Mouse (Mus musculus) MEL (cell line): ENCODE results near the gene Nrbf2.
A peak's percentile ranks its signal among the peaks of the same experiment; 100 is the strongest.

Source experiments
- BHLHE40 ChIP-seq: IDR thresholded peaks from 2 replicates; pipeline ENCODE4 v1.6.1; 2012; ENCODE audit warnings: low read depth, mild to moderate bottlenecking, inconsistent platforms, low read length, improper control_type of control experiment, borderline replicate concordance
- CHD2 ChIP-seq: IDR thresholded peaks from 2 replicates; pipeline ENCODE4 v1.6.1; 2011; ENCODE audit warnings: low read length, improper control_type of control experiment
- CTCF ChIP-seq, 3 experiments: IDR thresholded peaks in 2 of 3; conservative IDR thresholded peaks in 1 of 3; 2 replicates each; pipeline ENCODE4 v1.5.1; 2011 to 2012; ENCODE audit warnings: low read length in 3 of 3, low read depth in 2 of 3, mild to moderate bottlenecking in 2 of 3, improper control_type of control experiment in 1 of 3, inconsistent platforms in 1 of 3, mixed read lengths in 1 of 3, moderate library complexity in 1 of 3; ENCODE audit not compliant: control insufficient read depth in 1 of 3, insufficient read depth in 1 of 3, poor library complexity in 1 of 3, severe bottlenecking in 1 of 3
- EP300 ChIP-seq, 2 experiments: IDR thresholded peaks; 2 replicates each; pipeline ENCODE4 v1.6.1; 2011; ENCODE audit warnings: improper control_type of control experiment in 2 of 2, low read length in 2 of 2, low read depth in 1 of 2, mild to moderate bottlenecking in 1 of 2
- GABPA ChIP-seq: IDR thresholded peaks from 2 replicates; pipeline ENCODE4 v1.6.1; 2012; ENCODE audit warnings: low read depth, mild to moderate bottlenecking, inconsistent platforms, low read length, improper control_type of control experiment, moderate library complexity
- HCFC1 ChIP-seq: IDR thresholded peaks from 2 replicates; pipeline ENCODE4 v1.6.1; 2012; ENCODE audit warnings: low read depth, mild to moderate bottlenecking, inconsistent platforms, low read length, improper control_type of control experiment, moderate library complexity
- MAX ChIP-seq: IDR thresholded peaks from 2 replicates; pipeline ENCODE4 v1.6.1; 2011; ENCODE audit warnings: low read length, improper control_type of control experiment
- MXI1 ChIP-seq: IDR thresholded peaks from 2 replicates; pipeline ENCODE4 v1.6.1; 2011; ENCODE audit warnings: mild to moderate bottlenecking, low read depth, low read length, improper control_type of control experiment
- POLR2A ChIP-seq, 2 experiments: IDR thresholded peaks; 2 replicates each; pipeline ENCODE4 v1.6.1; 2011 to 2012; ENCODE audit warnings: low read length in 2 of 2, mild to moderate bottlenecking in 2 of 2, control low read depth in 1 of 2, improper control_type of control experiment in 1 of 2, low read depth in 1 of 2, moderate library complexity in 1 of 2; ENCODE audit not compliant: control insufficient read depth in 1 of 2, insufficient read depth in 1 of 2, poor library complexity in 1 of 2
- POLR2AphosphoS2 ChIP-seq: IDR thresholded peaks from 2 replicates; pipeline ENCODE4 v1.6.1; 2011; ENCODE audit warnings: low read length, improper control_type of control experiment
- RCOR1 ChIP-seq: IDR thresholded peaks from 2 replicates; pipeline ENCODE4 v1.6.1; 2012; ENCODE audit warnings: low read depth, mild to moderate bottlenecking, inconsistent platforms, low read length, improper control_type of control experiment
- TAL1 ChIP-seq: IDR thresholded peaks from 2 replicates; pipeline ENCODE4 v1.6.1; 2012; ENCODE audit warnings: mild to moderate bottlenecking, inconsistent platforms, low read length, moderate library complexity, mixed read lengths
- UBTF ChIP-seq: IDR thresholded peaks from 2 replicates; pipeline ENCODE4 v1.6.1; 2012; ENCODE audit warnings: low read depth, mild to moderate bottlenecking, inconsistent platforms, low read length, improper control_type of control experiment, moderate library complexity, borderline replicate concordance; ENCODE audit not compliant: insufficient read depth

DNA sequence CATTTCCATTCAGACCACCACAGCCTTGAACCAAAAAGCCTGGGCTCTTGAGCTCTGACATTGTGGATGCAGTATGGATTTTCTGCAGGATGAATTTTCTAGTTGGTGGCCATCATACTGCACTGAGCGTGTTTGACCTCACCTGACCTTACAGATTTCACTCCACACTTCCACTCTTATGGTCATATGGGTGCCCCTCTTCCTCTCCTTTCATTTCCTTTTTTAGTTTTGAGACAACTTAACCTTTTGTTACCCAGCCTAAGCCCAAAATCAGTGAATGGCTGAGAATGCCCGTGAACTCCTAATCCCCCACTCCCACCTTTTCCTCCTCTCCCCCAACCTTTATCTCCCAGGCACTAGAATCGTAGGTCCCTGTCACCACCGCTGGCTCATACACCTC lies 5.5 kb upstream of the Nrbf2 start:
- TF ChIP-seq UBTF (no peak), TAL1 (no peak), CTCF (IDR thresholded peaks at IDR 0.05 in 2 of 3, conservative IDR thresholded peaks at IDR 0.05 in 1 of 3; ENCODE audit: control insufficient read depth in 1 of 3, insufficient read depth in 1 of 3, low read depth in 2 of 3, low read length in 3 of 3, poor library complexity in 1 of 3, severe bottlenecking in 1 of 3) (no peak), HCFC1 (no peak), POLR2AphosphoS2 (no peak), EP300 (IDR thresholded peaks at IDR 0.05; ENCODE audit: low read depth in 1 of 2, low read length in 2 of 2) (no peak), MAX (no peak), GABPA (no peak), BHLHE40 (no peak), POLR2A (IDR thresholded peaks at IDR 0.05; ENCODE audit: control insufficient read depth in 1 of 2, insufficient read depth in 1 of 2, low read depth in 1 of 2, low read length in 2 of 2, poor library complexity in 1 of 2) (no peak), MXI1 (no peak), CHD2 (no peak), RCOR1 (0 out of 2 replicates have a peak, but pooled peaks have one; percentile 4)
